Mouse (Mus musculus): ENCODE measurements around the gene Dnajb11. TPM values are rescaled to one million over a fixed set of nuclear protein-coding genes. Genes with fewer than 3 reads are reported as not detected.

Gene Dnajb11
- total RNA-seq, 2 experiments from 2014 or later: 80.8 to 81.5 TPM

- peak in 1 of 2 experiments; percentile 14 for DNase-seq
These were observed 23.8 kb downstream of the Dnajb11 start for GRCm38 (mm10) chr16:22881487-22881886.

- no peak for DNase-seq
These were observed 25.8 kb downstream of the Dnajb11 start for GRCm38 (mm10) chr16:22883441-22883840.

GRCm38 (mm10) chr16:22885356-22885755 lies 27.7 kb downstream of the Dnajb11 start:
- DNase-seq: no peak

- DNase-seq: peak; percentile 35 to 70
These were observed 29.1 kb downstream of the Dnajb11 start for GRCm38 (mm10) chr16:22886726-22887125.

GRCm38 (mm10) chr16:22888835-22889234 lies 31.2 kb downstream of the Dnajb11 start:
- no peak for DNase-seq

GRCm38 (mm10) chr16:22889716-22890115 lies 32.1 kb downstream of the Dnajb11 start:
- DNase-seq: no peak

- DNase-seq: no peak
These were observed 33.3 kb downstream of the Dnajb11 start, which contains the start of gene Ahsg for GRCm38 (mm10) chr16:22890683-22891510. Gene Ahsg (plus strand): TSS chr16:22891277.

GRCm38 (mm10) chr16:22891733-22892154 lies 34.1 kb downstream of the Dnajb11 start:
- DNase-seq: no peak

- DNase-seq: no peak
These were observed 36.5 kb downstream of the Dnajb11 start for GRCm38 (mm10) chr16:22894095-22894494.

- peak; percentile 75 to 76 for DNase-seq
These were observed 39.0 kb downstream of the Dnajb11 start for GRCm38 (mm10) chr16:22896618-22897017.

GRCm38 (mm10) chr16:22899346-22899745 lies 41.7 kb downstream of the Dnajb11 start:
- no peak for DNase-seq

- no peak for DNase-seq
These were observed 42.4 kb downstream of the Dnajb11 start for GRCm38 (mm10) chr16:22899866-22900570.

GRCm38 (mm10) chr16:22901326-22901725 lies 43.7 kb downstream of the Dnajb11 start:
- peak in 1 of 2 experiments; percentile 32 for DNase-seq

GRCm38 (mm10) chr16:22909290-22909689 lies 51.6 kb downstream of the Dnajb11 start:
- peak in 1 of 2 experiments; percentile 43 for DNase-seq

GRCm38 (mm10) chr16:22911986-22912385 lies 54.3 kb downstream of the Dnajb11 start:
- no peak for DNase-seq

- no peak for DNase-seq
These were observed 55.2 kb downstream of the Dnajb11 start for GRCm38 (mm10) chr16:22912886-22913285.

GRCm38 (mm10) chr16:22914276-22914675 lies 56.6 kb downstream of the Dnajb11 start:
- no peak for DNase-seq

GRCm38 (mm10) chr16:22918034-22918433 lies 60.4 kb downstream of the Dnajb11 start, which contains the start of gene Fetub:
Gene Fetub (plus strand): TSS chr16:22918334.
- DNase-seq: no peak

GRCm38 (mm10) chr16:22918664-22919312 lies 61.1 kb downstream of the Dnajb11 start:
- DNase-seq: no peak

GRCm38 (mm10) chr16:22919971-22920854 lies 62.6 kb downstream of the Dnajb11 start:
- peak; percentile 57 to 64 for DNase-seq

GRCm38 (mm10) chr16:22921761-22922160 lies 64.1 kb downstream of the Dnajb11 start:
- DNase-seq: no peak
